Mouse (Mus musculus): ENCODE measurements around the gene Clec2e. TPM values are rescaled to one million over a fixed set of nuclear protein-coding genes. Genes with fewer than 3 reads are reported as not detected.

The Clec2e gene
- total RNA-seq, 2 experiments from 2014 or later: not detected

DNA sequence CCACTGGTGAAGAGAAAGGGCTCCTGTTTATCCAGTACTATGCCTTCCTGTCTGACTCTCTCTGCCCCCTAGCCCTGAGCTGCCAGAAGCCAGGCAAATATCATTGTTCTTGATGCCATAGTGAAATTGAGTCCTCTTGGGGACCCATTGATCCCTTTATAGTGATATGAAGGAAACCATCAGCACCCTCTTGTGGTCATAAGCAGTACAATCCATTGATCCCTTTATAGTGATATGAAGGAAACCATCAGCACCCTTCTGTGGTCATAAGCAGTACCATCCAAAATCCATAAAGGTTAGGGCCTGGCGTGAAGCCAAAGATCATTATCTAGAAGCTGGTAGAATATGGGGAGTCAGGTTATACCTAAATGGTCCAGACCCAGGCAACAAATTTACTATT lies 33.7 kb downstream of the Clec2e start:
- intact Hi-C loops (cut with DNase I): loop anchor here (1.0 kb wide), 1 partner anchor 213 kb away; no protein-coding TSS in a partner anchor

DNA sequence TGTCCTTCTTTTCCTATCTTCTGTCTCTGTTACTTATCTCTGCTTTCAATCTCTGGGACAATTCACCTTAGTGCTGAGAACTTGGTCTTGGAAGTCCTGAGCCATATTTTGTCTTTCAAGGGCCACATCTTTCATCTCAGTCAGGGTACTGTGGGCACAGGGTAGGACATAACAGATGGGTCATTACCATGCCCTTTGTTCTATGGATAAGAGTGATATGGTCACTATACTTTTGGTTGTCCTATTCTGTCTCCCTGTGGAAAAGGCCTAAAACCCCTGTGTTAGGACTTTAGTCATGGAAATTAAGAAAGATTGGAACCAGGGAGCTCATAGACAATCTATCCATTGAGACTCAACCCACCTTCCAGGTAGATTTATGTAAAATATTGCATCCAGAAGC lies 34.2 kb downstream of the Clec2e start:
- intact Hi-C loops (cut with DNase I): no loop called here
- no peak for DNase-seq (ENCODE audit: extremely low spot score in 1 of 2, low spot score in 2 of 2)

More for the DNA sequence above, 33.7 kb downstream of the Clec2e start:
- DNase-seq (ENCODE audit: extremely low spot score in 1 of 2, low spot score in 2 of 2): peak; percentile 29 to 41

DNA sequence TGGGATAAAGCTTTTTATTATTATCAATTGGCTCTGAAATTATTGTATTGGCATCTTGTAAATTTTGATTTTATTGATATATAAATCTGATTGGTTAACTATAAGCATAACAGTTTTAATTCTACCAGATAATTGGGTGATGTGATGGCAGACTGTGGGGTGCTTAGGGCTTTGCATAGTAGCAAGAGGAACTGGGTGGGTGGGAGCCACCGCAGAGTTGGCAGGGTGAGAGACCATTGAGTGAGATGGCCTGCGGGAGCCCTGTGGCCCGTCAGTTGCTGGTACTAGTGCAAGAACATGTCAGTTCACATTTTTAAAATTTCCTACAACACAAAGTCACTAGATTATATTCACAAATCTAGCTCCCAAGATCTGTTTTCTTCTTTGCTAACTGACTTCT lies 34.9 kb downstream of the Clec2e start:
- no peak for DNase-seq (ENCODE audit: extremely low spot score in 1 of 2, low spot score in 2 of 2)
- intact Hi-C loops (cut with DNase I): no loop called here

DNA sequence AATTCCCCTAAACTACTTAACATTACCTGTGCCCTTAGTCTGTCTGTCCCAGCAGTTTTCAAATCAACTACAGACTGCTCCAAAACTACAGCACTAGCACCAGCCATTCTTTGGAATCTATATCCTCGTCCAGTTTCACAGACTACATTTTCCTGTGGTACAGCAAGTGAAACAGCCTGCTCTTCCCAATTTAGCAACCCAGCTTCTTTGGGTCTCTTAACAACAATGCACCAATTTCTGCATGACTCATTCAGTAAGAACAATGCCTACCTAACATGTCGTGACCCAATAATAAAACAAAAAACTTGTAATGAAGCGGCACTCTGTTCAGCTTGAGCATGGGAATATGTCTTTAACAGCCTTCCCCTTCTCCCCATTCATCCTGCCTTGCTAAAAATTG lies 35.3 kb downstream of the Clec2e start:
- no peak for DNase-seq (ENCODE audit: extremely low spot score in 1 of 2, low spot score in 2 of 2)
- intact Hi-C loops (cut with DNase I): no loop called here

DNA sequence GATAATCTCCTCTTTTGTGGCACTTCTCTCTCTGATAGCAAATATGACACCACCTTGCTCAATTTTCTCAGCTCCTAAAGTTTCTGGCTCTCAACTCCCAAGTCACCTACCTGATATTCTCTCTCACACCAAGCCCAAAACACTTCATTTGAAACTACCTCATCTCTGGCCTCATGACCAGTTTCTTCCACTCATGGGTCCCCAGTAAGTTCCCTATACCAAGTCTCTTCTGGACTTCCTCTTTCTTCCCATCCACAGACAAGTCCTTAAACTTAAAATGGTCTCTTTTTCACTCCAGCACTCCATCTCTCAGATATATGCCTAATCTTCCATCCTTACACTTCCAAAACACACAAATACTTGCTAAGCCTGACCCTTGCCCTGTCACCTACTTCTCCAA lies 42.7 kb downstream of the Clec2e start:
- no peak for DNase-seq (ENCODE audit: extremely low spot score in 1 of 2, low spot score in 2 of 2)
- intact Hi-C loops (cut with DNase I): no loop called here

DNA sequence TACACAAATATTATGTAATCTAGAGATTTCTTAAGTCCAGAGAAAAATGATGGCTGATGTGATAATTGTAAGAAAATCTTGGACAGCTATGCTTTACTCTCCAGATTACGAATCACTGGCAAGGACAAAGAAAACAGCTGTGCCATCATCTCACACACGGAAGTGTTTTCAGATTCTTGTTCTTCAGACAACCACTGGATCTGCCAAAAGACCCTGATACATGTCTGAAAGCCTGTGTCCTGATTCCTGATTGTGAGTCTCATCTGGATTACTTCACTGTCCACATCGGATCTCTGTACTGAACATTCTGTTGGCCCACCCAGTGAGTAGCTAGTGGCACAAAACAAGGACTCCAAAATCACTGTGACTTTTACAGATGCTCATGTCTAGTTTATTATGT lies 44.5 kb downstream of the Clec2e start:
- no peak for DNase-seq (ENCODE audit: extremely low spot score in 1 of 2, low spot score in 2 of 2)
- intact Hi-C loops (cut with DNase I): no loop called here

DNA sequence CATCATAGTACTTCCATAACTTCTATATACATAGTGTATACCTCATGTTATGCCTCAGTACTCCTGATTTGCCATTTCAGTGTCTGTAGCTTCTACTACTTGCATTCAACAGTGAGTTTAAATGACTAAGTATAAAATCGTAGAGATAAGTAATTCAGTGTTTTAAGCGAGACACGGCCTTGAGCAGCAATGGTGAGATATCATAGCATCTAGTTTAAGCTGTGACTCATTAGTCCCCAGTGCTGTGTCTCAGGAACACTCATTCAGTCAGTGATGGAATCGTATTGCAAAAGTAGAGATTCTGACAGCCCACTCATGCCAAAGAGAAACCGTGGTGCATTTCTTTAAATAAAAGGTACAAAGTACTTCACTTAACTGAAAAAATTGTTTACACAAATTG lies 49.0 kb downstream of the Clec2e start:
- intact Hi-C loops (cut with DNase I): no loop called here
- DNase-seq (ENCODE audit: extremely low spot score in 1 of 2, low spot score in 2 of 2): no peak

DNA sequence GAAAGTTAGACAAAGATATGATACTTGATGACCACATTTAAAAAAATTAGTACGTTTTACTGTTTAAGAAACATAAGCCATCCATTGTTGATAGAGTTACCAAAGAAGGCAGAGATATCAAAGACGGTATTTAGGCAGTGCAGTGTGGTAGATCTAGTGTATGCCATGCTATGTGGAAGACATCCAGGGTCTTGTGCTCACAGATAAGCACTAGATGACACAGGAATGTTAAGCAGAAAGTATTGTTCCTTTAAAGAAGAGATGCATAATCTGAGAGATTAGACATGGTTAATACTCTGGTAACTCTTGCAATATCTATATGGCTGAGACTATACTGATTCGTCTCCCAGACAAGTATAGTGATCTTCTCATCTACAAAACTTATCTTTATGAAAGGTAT lies 49.6 kb downstream of the Clec2e start:
- no peak for DNase-seq (ENCODE audit: extremely low spot score in 1 of 2, low spot score in 2 of 2)
- intact Hi-C loops (cut with DNase I): no loop called here

DNA sequence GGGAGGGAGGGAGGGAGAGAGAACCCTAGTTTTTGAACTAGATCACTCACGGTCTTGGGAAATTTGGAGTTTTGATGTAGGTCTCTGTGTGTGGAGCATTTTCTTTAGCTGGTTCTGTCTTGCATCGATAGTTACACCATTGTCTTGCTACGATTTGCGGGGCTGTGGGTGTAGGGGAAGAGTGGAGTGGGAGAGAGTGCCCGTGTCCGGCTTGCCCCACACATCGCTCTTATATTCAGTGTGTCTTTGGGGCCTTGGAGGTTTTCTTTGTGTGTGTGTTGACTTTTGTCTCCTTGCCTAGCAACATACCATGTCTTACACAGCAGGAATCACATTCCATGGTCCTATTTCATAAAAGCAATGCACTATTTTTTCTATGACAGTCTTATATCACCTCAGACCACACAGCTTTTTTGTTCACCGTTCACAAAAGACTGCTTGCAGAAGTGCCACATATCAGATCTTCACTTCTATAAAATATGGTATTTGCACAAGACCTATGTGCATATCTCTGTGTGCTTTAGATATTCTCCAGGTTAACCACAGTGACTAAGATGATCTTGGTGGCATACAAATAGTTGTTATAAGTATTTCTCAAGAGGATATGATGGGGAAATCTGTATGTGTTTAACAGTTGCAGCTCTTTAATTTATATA lies 51.0 kb downstream of the Clec2e start:
- no peak for DNase-seq (ENCODE audit: extremely low spot score in 1 of 2, low spot score in 2 of 2)
- intact Hi-C loops (cut with DNase I): no loop called here

DNA sequence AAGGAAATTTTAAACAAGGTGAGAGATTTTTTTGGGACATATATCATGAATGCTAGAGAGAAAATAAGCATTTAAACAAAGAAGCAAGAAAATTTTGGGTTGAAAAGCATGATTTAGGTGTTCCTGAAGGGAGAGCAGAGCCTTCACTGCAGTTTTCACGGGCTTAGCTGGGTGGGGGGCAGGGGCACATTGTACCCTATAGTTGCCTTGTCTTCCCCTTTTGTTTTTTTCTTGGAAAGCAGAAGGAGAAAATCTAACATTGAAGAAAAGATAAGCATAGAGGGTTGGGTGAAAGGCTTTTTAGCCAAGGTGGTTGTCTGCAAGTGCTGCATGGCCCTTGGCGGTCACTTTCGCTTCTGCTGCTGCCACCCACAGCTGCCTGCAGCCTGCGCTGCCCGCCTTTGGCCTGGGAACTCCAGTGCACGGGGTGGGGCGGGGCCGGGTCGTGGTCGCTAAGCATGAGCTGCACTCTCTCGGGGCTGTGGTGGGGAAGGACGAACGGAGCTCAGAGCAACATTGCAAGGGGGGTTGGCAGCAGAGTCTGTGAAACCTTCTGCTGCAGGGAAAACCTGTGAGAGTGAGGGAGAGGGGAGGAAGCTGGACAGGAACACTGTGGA lies 51.7 kb downstream of the Clec2e start:
- intact Hi-C loops (cut with DNase I): no loop called here
- DNase-seq (ENCODE audit: extremely low spot score in 1 of 2, low spot score in 2 of 2): peak in 1 of 2 experiments; percentile 68

DNA sequence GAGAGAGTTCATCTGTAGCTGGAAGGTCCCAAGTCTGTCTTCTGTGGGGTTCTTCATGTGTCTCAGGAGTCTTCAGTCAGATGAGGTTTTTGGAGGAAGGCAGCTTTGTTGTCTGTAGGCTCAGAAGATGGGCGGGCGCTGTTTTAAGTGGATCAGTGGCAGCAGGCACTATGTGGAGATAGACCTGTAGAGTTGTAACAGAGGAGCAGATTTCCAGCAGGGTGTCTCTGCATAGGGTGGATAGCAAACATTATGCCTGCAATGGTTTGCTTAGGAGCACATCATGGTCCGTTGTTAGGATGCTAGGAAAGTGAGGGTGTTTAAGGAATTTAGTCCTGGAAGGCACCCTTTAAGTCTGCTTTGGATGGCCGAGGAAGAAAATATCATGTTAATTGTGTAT lies 52.3 kb downstream of the Clec2e start:
- no peak for DNase-seq (ENCODE audit: extremely low spot score in 1 of 2, low spot score in 2 of 2)
- intact Hi-C loops (cut with DNase I): no loop called here

DNA sequence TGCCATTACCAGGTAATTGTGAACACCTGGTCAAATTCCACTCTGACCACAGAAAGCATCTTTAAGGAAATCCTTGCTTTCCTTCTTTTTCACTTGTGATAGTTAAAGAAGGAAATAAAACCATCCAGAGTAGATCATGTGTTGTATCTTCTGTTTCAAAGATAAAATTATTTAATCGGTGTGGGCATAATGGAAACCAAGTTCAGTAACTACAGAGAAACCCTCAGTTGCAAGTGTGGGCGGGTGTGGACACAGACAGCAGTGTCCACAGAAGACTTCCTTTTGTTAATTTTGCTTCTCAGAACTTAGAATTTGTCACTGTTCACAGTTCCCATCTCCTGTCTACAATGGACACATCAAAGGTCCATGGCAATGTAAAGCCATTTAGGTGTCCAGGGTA lies 55.1 kb downstream of the Clec2e start, which contains the start of gene Klrb1f:
Gene Klrb1f (plus strand): TSS at position 301 of the 400 bp plus-strand sequence.
- no peak for DNase-seq (ENCODE audit: extremely low spot score in 1 of 2, low spot score in 2 of 2)
- intact Hi-C loops (cut with DNase I): no loop called here

DNA sequence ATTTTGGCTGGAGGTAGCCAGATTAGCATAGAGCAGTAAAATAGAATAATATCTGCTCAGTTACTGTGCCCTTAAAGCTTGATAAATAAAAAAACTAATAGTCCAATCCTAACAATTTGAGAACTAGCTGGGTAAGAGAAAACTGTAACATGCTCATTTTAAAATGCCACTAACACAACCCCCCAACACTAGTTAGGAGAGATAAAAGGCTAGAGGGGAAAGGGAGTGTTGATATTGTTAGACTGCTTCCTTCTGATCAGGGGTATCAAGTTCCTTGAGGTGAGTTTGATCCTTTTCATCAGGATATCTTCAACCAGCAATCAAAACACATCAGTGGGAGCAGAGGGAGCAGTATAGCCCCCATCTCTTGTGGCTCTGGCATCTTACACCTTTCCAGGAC lies 58.2 kb downstream of the Clec2e start:
- intact Hi-C loops (cut with DNase I): no loop called here
- DNase-seq (ENCODE audit: extremely low spot score in 1 of 2, low spot score in 2 of 2): no peak

Other genes with a start within 250 kb of the Clec2e start
- gene Clec2i, start 213.3 kb downstream of the Clec2e start, total RNA-seq (2021): not detected
- 1 to 10 TPM; 1.5 to 1.7 TPM for gene BC035044, start 209.8 kb downstream of the Clec2e start, total RNA-seq (2021)
- not detected for gene Clec2g, start 166.5 kb downstream of the Clec2e start, total RNA-seq (2021)
- gene Klrb1f, start 55.0 kb downstream of the Clec2e start, total RNA-seq (2021): not detected
- gene Clec2d, start 79.7 kb upstream of the Clec2e start, total RNA-seq (2021): 1 to 10 TPM; 4.9 to 6.3 TPM
- gene Cd69, start 174.5 kb upstream of the Clec2e start, total RNA-seq (2021): not detected
- not detected for gene 4922502D21Rik, start 230.9 kb upstream of the Clec2e start, total RNA-seq (2021)
- under 1 TPM in 1 of 2 experiments, not detected in 1; 0.28 TPM for gene Clec12a, start 241.8 kb upstream of the Clec2e start, total RNA-seq (2021)